Mouse (Mus musculus) MEL (cell line): Measurements from ENCODE around the gene Ube2l6. TPM values are rescaled to one million over a fixed set of nuclear protein-coding genes. Genes with fewer than 3 reads are reported as not detected.

Experiments used
- DNase-seq: peaks from one replicate; pipeline ENCODE4 v3.0.0; 2011; ENCODE audit warnings: low read depth, low spot score
- H3K27ac ChIP-seq: 2 replicates; pipeline ENCODE4 v1.5.1; 2012; ENCODE audit warnings: low read depth, mild to moderate bottlenecking, control low read depth, low read length, moderate library complexity; ENCODE audit not compliant: control insufficient read depth
- H3K27me3 ChIP-seq, 2 experiments: fragments of 150-350 bp in 1 of 2; sonication (generic) in 1 of 2; 2 replicates each; pipeline ENCODE4 v1.6.1; 2012; ENCODE audit warnings: low read length in 2 of 2, mild to moderate bottlenecking in 2 of 2, improper control_type of control experiment in 1 of 2, moderate library complexity in 1 of 2; ENCODE audit not compliant: insufficient read depth in 2 of 2, control insufficient read depth in 1 of 2
- H3K36me3 ChIP-seq, 2 experiments: 2 replicates each; pipeline ENCODE4 v1.6.1; 2012 to 2014; ENCODE audit warnings: low read length in 2 of 2, improper control_type of control experiment in 1 of 2, inconsistent platforms in 1 of 2, mild to moderate bottlenecking in 1 of 2; ENCODE audit not compliant: insufficient read depth in 2 of 2, control insufficient read depth in 1 of 2
- H3K4me1 ChIP-seq, 2 experiments: fragments of 150-350 bp in 1 of 2; sonication (generic) in 1 of 2; 2 replicates each; pipeline ENCODE4 v1.6.1; 2012; ENCODE audit warnings: low read length in 2 of 2, improper control_type of control experiment in 1 of 2, mild to moderate bottlenecking in 1 of 2; ENCODE audit not compliant: insufficient read depth in 2 of 2, control insufficient read depth in 1 of 2
- H3K4me3 ChIP-seq, 2 experiments: fragments of 150-350 bp in 1 of 2; sonication (generic) in 1 of 2; 2 replicates each; pipeline ENCODE4 v1.5.1; 2012; ENCODE audit warnings: low read depth in 2 of 2, low read length in 2 of 2, mild to moderate bottlenecking in 2 of 2, moderate library complexity in 2 of 2, control low read depth in 1 of 2, improper control_type of control experiment in 1 of 2; ENCODE audit not compliant: control insufficient read depth in 1 of 2, insufficient read depth in 1 of 2
- H3K79me2 ChIP-seq: 2 replicates; pipeline ENCODE4 v1.6.1; 2012; ENCODE audit warnings: mild to moderate bottlenecking, low read length, moderate library complexity; ENCODE audit not compliant: control insufficient read depth, poor library complexity, insufficient read depth
- H3K9ac ChIP-seq: 2 replicates; pipeline ENCODE4 v1.6.1; 2012; ENCODE audit warnings: low read depth, mild to moderate bottlenecking, control low read depth, low read length, moderate library complexity; ENCODE audit not compliant: control insufficient read depth, poor library complexity, severe bottlenecking
- H3K9me3 ChIP-seq: fragments of 150-350 bp; sonication (generic); replicated peaks from 2 replicates; pipeline ENCODE4 v1.6.1; 2012; ENCODE audit warnings: mild to moderate bottlenecking, low read length, improper control_type of control experiment, moderate library complexity; ENCODE audit not compliant: insufficient read depth
- CTCF ChIP-seq, 3 experiments: IDR thresholded peaks in 2 of 3; conservative IDR thresholded peaks in 1 of 3; 2 replicates each; pipeline ENCODE4 v1.5.1; 2011 to 2012; ENCODE audit warnings: low read length in 3 of 3, low read depth in 2 of 3, mild to moderate bottlenecking in 2 of 3, improper control_type of control experiment in 1 of 3, inconsistent platforms in 1 of 3, mixed read lengths in 1 of 3, moderate library complexity in 1 of 3; ENCODE audit not compliant: control insufficient read depth in 1 of 3, insufficient read depth in 1 of 3, poor library complexity in 1 of 3, severe bottlenecking in 1 of 3
- ELF1 ChIP-seq: IDR thresholded peaks from 2 replicates; pipeline ENCODE4 v1.6.1; 2014; ENCODE audit warnings: low read depth, mild to moderate bottlenecking, inconsistent platforms, low read length, improper control_type of control experiment, moderate library complexity
- EP300 ChIP-seq, 2 experiments: IDR thresholded peaks; 2 replicates each; pipeline ENCODE4 v1.6.1; 2011; ENCODE audit warnings: improper control_type of control experiment in 2 of 2, low read length in 2 of 2, low read depth in 1 of 2, mild to moderate bottlenecking in 1 of 2
- ETS1 ChIP-seq: IDR thresholded peaks from 2 replicates; pipeline ENCODE4 v1.6.1; 2012; ENCODE audit warnings: low read depth, mild to moderate bottlenecking, inconsistent platforms, low read length, improper control_type of control experiment, moderate library complexity
- GATA1 ChIP-seq: IDR thresholded peaks from 2 replicates; pipeline ENCODE4 v1.6.1; 2011; ENCODE audit warnings: low read depth, low read length, improper control_type of control experiment
- HCFC1 ChIP-seq: IDR thresholded peaks from 2 replicates; pipeline ENCODE4 v1.6.1; 2012; ENCODE audit warnings: low read depth, mild to moderate bottlenecking, inconsistent platforms, low read length, improper control_type of control experiment, moderate library complexity
- MAX ChIP-seq: IDR thresholded peaks from 2 replicates; pipeline ENCODE4 v1.6.1; 2011; ENCODE audit warnings: low read length, improper control_type of control experiment
- MAZ ChIP-seq: IDR thresholded peaks from 2 replicates; pipeline ENCODE4 v1.6.1; 2012; ENCODE audit warnings: low read depth, mild to moderate bottlenecking, inconsistent platforms, low read length, improper control_type of control experiment
- MXI1 ChIP-seq: IDR thresholded peaks from 2 replicates; pipeline ENCODE4 v1.6.1; 2011; ENCODE audit warnings: mild to moderate bottlenecking, low read depth, low read length, improper control_type of control experiment
- MYB ChIP-seq: IDR thresholded peaks from 2 replicates; pipeline ENCODE4 v1.6.1; 2011; ENCODE audit warnings: mild to moderate bottlenecking, low read depth, low read length, improper control_type of control experiment
- POLR2AphosphoS2 ChIP-seq: IDR thresholded peaks from 2 replicates; pipeline ENCODE4 v1.6.1; 2011; ENCODE audit warnings: low read length, improper control_type of control experiment
- POLR2AphosphoS5 ChIP-seq: IDR thresholded peaks from 2 replicates; pipeline ENCODE4 v1.6.1; 2012; ENCODE audit warnings: low read depth, borderline replicate concordance, mild to moderate bottlenecking, inconsistent platforms, low read length, moderate library complexity, mixed read lengths
- RCOR1 ChIP-seq: IDR thresholded peaks from 2 replicates; pipeline ENCODE4 v1.6.1; 2012; ENCODE audit warnings: low read depth, mild to moderate bottlenecking, inconsistent platforms, low read length, improper control_type of control experiment
- SIN3A ChIP-seq: IDR thresholded peaks from 2 replicates; pipeline ENCODE4 v1.6.1; 2012; ENCODE audit warnings: low read length, improper control_type of control experiment, inconsistent platforms
- SMC3 ChIP-seq: IDR thresholded peaks from 2 replicates; pipeline ENCODE4 v1.6.1; 2011; ENCODE audit warnings: low read depth, low read length, improper control_type of control experiment
- TCF12 ChIP-seq: IDR thresholded peaks from 2 replicates; pipeline ENCODE4 v1.6.1; 2014; ENCODE audit warnings: low read depth, mild to moderate bottlenecking, inconsistent platforms, low read length, improper control_type of control experiment, moderate library complexity
- UBTF ChIP-seq: IDR thresholded peaks from 2 replicates; pipeline ENCODE4 v1.6.1; 2012; ENCODE audit warnings: low read depth, mild to moderate bottlenecking, inconsistent platforms, low read length, improper control_type of control experiment, moderate library complexity, borderline replicate concordance; ENCODE audit not compliant: insufficient read depth
- USF1 ChIP-seq: IDR thresholded peaks from 2 replicates; pipeline ENCODE4 v1.6.1; 2014; ENCODE audit warnings: low read depth, mild to moderate bottlenecking, inconsistent platforms, low read length, improper control_type of control experiment, moderate library complexity
- polyA plus RNA-seq, 2 experiments: library from polyadenylated mRNA; stranded (reverse) in 1 of 2; unstranded in 1 of 2; fragments of >175 nt in 1 of 2; fragments of >200 nt in 1 of 2; gene quantifications; 2 replicates each; pipeline versions ENCODE4 v1.2.1 to v1.2.4; 2012; ENCODE audit warnings: low replicate concordance in 2 of 2, low read depth in 1 of 2; ENCODE audit not compliant: insufficient read length in 2 of 2, insufficient read depth in 1 of 2, missing spikeins in 1 of 2
- total RNA-seq: library from RNA; depleted of rRNA; stranded (reverse); fragments of 300-350 nt; gene quantifications from 2 replicates; pipeline ENCODE4 v1.2.3, GENCODE M21; 2012

Ube2l6 gene
- total and polyA plus RNA-seq, 3 experiments = 17.5 to 37.0 TPM; not detected in 1

GRCm38 (mm10) chr2:84845226-84845625, 46.6 kb downstream of the Ube2l6 start:
- Histone ChIP-seq H3K4me1 (peaks cover 25 to 26% of the 10 kb centered on the region in 2 experiments), H3K9ac (no peak overlapping the region), H3K79me2 (peaks cover 60% of the 10 kb centered on the region), H3K4me3 (no peak overlapping the region)
- TF ChIP-seq TCF12 (peak; percentile 79; the same call in 1 of the 2 replicates), SIN3A (peak; percentile 71), RCOR1 (peak; percentile 87), ETS1 (peak; percentile 69), CTCF (IDR thresholded peaks at IDR 0.05 in 2 of 3, conservative IDR thresholded peaks at IDR 0.05 in 1 of 3; ENCODE audit: control insufficient read depth in 1 of 3, insufficient read depth in 1 of 3, low read depth in 2 of 3, low read length in 3 of 3, poor library complexity in 1 of 3, severe bottlenecking in 1 of 3) (no peak), POLR2AphosphoS5 (no peak), MYB (no peak), ELF1 (peak; percentile 40; the same call in 1 of the 2 replicates), HCFC1 (no peak), POLR2AphosphoS2 (0 out of 2 replicates have a peak, but pooled peaks have one; percentile 51), UBTF (no peak), MAZ (no peak), EP300 (IDR thresholded peaks at IDR 0.05; ENCODE audit: low read depth in 1 of 2, low read length in 2 of 2) (peak; percentile 70 to 78), MAX (no peak), MXI1 (peak; percentile 36; the same call in 1 of the 2 replicates), GATA1 (peak; percentile 61)
- TF ChIP-seq, all 39 proteins: peak for 9
- Histone ChIP-seq H3K36me3 (peaks cover 8 to 40% of the 10 kb centered on the region in 2 experiments), H3K9me3 (no peaks in the 10 kb centered on the region), H3K27me3 (no peaks in the 10 kb centered on the region), H3K27ac (no peak overlapping the region)
- DNase-seq = peak; percentile 50

DNA sequence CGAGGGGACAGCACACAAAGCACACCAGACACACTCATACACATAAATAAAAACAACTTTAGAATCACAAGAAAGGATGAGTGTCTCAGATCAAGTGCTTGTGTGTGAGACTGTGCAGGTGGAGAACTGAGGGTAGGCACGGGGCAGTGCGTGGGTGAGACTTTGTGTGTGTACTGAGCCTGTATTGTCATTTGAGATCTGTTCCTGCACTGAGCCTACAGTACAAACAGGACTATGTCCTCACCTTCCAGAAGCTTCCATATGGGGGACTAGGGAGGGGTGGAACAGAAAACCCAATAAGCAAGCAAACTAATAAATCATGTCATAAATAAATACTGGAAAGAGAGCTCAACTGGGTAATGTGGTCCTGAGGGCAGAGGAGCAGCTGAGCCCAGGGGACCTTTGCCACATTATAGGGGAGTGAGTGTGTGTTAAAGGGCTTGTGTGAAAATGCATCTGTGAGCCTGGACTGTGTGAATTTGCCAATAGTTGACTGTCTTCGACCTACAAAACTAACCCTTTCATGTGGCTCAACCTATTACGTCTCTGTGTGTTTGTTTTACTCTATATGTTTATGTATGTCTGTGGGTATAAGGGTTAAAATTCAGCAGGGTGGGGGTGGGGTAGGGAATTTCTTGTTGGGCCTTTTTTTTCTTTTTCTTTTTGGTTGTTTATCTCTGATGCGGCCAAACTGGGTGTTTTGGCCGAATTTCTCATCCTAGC, 51.9 kb downstream of the Ube2l6 start:
- Histone ChIP-seq H3K9ac (no peak overlapping the region), H3K27ac (no peak overlapping the region)

More for the DNA sequence above, 51.9 kb downstream of the Ube2l6 start:
- H3K79me2 ChIP-seq = peaks cover 16% of the 10 kb centered on the region
- H3K27me3 ChIP-seq = no peaks in the 10 kb centered on the region
- no peaks in the 10 kb centered on the region for H3K9me3 ChIP-seq
- peaks cover 7% of the 10 kb centered on the region in 2 experiments for H3K36me3 ChIP-seq
- no peak for DNase-seq
- H3K4me3 ChIP-seq = no peak overlapping the region
- H3K4me1 ChIP-seq = peaks cover under 1% of the 10 kb centered on the region in 2 experiments; a peak in 2 of 4 replicates
- TF ChIP-seq POLR2AphosphoS2 (no peak), USF1 (no peak), SMC3 (no peak)
